Mouse (Mus musculus) left cerebral cortex, adult 18-20 months (tissue): ENCODE results near the gene Steap3. TPM values are rescaled to one million over a fixed set of nuclear protein-coding genes. Genes with fewer than 3 reads are reported as not detected.

ENCODE experiments used
- DNase-seq, 2 experiments: peaks; one replicate each; pipeline ENCODE4 v3.0.0; 2021 to 2022; ENCODE audit warnings: low spot score in 2 of 2, mixed read lengths in 1 of 2
- total RNA-seq, 2 experiments: library from RNA; stranded (reverse); gene quantifications; 2 replicates each; pipeline ENCODE4 v1.2.3; 2021

Gene Steap3
- total RNA-seq, 2 experiments from 2014 or later, result 4.8 to 5.6 TPM

GRCm38 (mm10) chr1:120252519-120253160, 19.9 kb downstream of the Steap3 start:
- no peak for DNase-seq

GRCm38 (mm10) chr1:120251193-120251592, 21.3 kb downstream of the Steap3 start:
- DNase-seq, result no peak

GRCm38 (mm10) chr1:120250586-120250985, 21.9 kb downstream of the Steap3 start:
- DNase-seq, result no peak

GRCm38 (mm10) chr1:120249842-120250241, 22.7 kb downstream of the Steap3 start:
- DNase-seq, result no peak

- DNase-seq, result peak in 1 of 2 experiments; percentile 18
These were observed 24.3 kb downstream of the Steap3 start for GRCm38 (mm10) chr1:120248156-120248555.

GRCm38 (mm10) chr1:120247351-120247750, 25.2 kb downstream of the Steap3 start:
- DNase-seq, result no peak

- DNase-seq, result no peak
These were observed 25.6 kb downstream of the Steap3 start for GRCm38 (mm10) chr1:120246946-120247345.

GRCm38 (mm10) chr1:120245661-120246131, 26.8 kb downstream of the Steap3 start:
- peak; percentile 24 to 43 for DNase-seq

GRCm38 (mm10) chr1:120244646-120245045, 27.9 kb downstream of the Steap3 start:
- no peak for DNase-seq

GRCm38 (mm10) chr1:120243987-120244386, 28.5 kb downstream of the Steap3 start:
- DNase-seq, result no peak

- no peak for DNase-seq
These were observed 35.4 kb downstream of the Steap3 start for GRCm38 (mm10) chr1:120237068-120237467.

GRCm38 (mm10) chr1:120236424-120236823, 36.1 kb downstream of the Steap3 start:
- no peak for DNase-seq

- DNase-seq, result no peak
These were observed 36.8 kb downstream of the Steap3 start for GRCm38 (mm10) chr1:120235631-120236215.

GRCm38 (mm10) chr1:120232170-120232569, 40.3 kb downstream of the Steap3 start:
- DNase-seq, result no peak

GRCm38 (mm10) chr1:120231334-120231733, 41.2 kb downstream of the Steap3 start:
- peak; percentile 33 to 42 for DNase-seq

- DNase-seq, result no peak
These were observed 42.6 kb downstream of the Steap3 start for GRCm38 (mm10) chr1:120229723-120230471.

- no peak for DNase-seq
These were observed 48.9 kb downstream of the Steap3 start for GRCm38 (mm10) chr1:120223613-120224012.

GRCm38 (mm10) chr1:120221285-120221684, 51.2 kb downstream of the Steap3 start:
- no peak for DNase-seq

- no peak for DNase-seq
These were observed 51.7 kb downstream of the Steap3 start for GRCm38 (mm10) chr1:120220841-120221240.

GRCm38 (mm10) chr1:120208502-120209230, 63.8 kb downstream of the Steap3 start:
- no peak for DNase-seq

- DNase-seq, result peak; percentile 53 to 70
These were observed 64.9 kb downstream of the Steap3 start for GRCm38 (mm10) chr1:120207568-120207967.
